Mouse (Mus musculus) cortical plate, adult 2 months (tissue): ENCODE data around the gene Maml3.

Experiments used
- CTCF ChIP-seq: fragments of 200-500 bp; IDR thresholded peaks from 2 replicates; pipeline ENCODE4 v1.5.1; 2011; ENCODE audit warnings: mild to moderate bottlenecking, control low read depth, low read length; ENCODE audit not compliant: insufficient read depth; ENCODE audit errors: extremely low read depth
- POLR2A ChIP-seq: fragments of 200-500 bp; IDR thresholded peaks from 2 replicates; pipeline ENCODE4 v1.6.1; 2011; ENCODE audit warnings: mild to moderate bottlenecking, low read length, control low read depth; ENCODE audit not compliant: insufficient read depth; ENCODE audit errors: extremely low read depth

DNA sequence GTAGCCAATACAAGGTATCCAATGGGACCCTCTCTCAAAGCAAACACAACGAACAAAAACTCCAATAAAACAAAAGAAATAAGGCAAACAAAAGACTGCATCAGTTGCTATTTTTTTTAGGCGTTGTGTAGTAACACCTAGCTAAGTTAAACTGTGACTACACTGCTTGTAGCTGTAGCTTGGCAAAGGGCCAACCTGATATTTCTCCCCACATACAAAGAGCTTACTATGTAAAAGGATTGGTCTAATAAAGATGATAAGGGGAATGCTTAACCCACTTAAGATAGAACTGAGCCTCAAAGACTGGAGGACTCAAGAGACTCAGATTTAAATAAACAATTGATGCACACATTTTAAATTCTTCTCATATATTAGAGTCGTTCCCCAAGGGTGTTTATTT lies 230.6 kb downstream of the Maml3 start:
- TF ChIP-seq CTCF (no peak), POLR2A (no peak)
